Mouse (Mus musculus) heart, embryonic 13.5 days (tissue): ENCODE data around the gene Pigyl. TPM values are rescaled to one million over a fixed set of nuclear protein-coding genes. Genes with fewer than 3 reads are reported as not detected.

ENCODE experiments used
- ATAC-seq: fragments of 200-750 bp; cut with Nextera tagmentation; 2 replicates; pipeline ENCODE4 v1.8.0; 2017; ENCODE audit warnings: moderate TSS enrichment; ENCODE audit not compliant: insufficient number of reproducible peaks, low FRiP score, low TSS enrichment; ENCODE audit errors: extremely low read depth
- H3K27ac ChIP-seq: fragments of 300-500 bp; sonication (generic); replicated peaks from 2 replicates; pipeline ENCODE4 v1.5.1; 2015; ENCODE audit warnings: moderate library complexity, mild to moderate bottlenecking, inconsistent platforms
- H3K27me3 ChIP-seq: fragments of 300-500 bp; sonication (generic); replicated peaks from 2 replicates; pipeline ENCODE4 v1.6.1; 2015; ENCODE audit warnings: mild to moderate bottlenecking, inconsistent platforms
- H3K36me3 ChIP-seq: fragments of 300-500 bp; sonication (generic); 2 replicates; pipeline ENCODE4 v1.6.1; 2015; ENCODE audit warnings: mild to moderate bottlenecking, inconsistent platforms
- H3K4me1 ChIP-seq: fragments of 300-500 bp; sonication (generic); 2 replicates; pipeline ENCODE4 v1.6.1; 2015; ENCODE audit warnings: inconsistent platforms
- H3K4me2 ChIP-seq: fragments of 300-500 bp; sonication (generic); 2 replicates; pipeline ENCODE4 v1.6.1; 2015; ENCODE audit warnings: inconsistent platforms, mild to moderate bottlenecking, moderate library complexity
- H3K4me3 ChIP-seq: fragments of 300-500 bp; sonication (generic); 2 replicates; pipeline ENCODE4 v1.5.1; 2015; ENCODE audit warnings: moderate library complexity, mild to moderate bottlenecking, inconsistent platforms
- H3K9ac ChIP-seq: fragments of 300-500 bp; sonication (generic); 2 replicates; pipeline ENCODE4 v1.6.1; 2015; ENCODE audit warnings: inconsistent platforms, mild to moderate bottlenecking, moderate library complexity
- H3K9me3 ChIP-seq: fragments of 300-500 bp; sonication (generic); 2 replicates; pipeline ENCODE4 v1.6.1; 2016; ENCODE audit warnings: inconsistent platforms
- whole genome bisulfite sequencing: fragments of 180-500 bp; shearing (Covaris S2); methylation state at CpG from one replicate; pipeline ENCODE4 v1.1.7; 2015; ENCODE audit warnings: mixed read lengths; 5-methylcytosine and 5-hydroxymethylcytosine counted together
- polyA plus RNA-seq: library from polyadenylated mRNA; unstranded; fragments of >200 nt; fragmentation: Nextera tagmentation; extraction: Ambion mirVana; gene quantifications from 2 replicates; pipeline ENCODE4 v1.2.1, GENCODE M21; 2015

Gene Pigyl
- polyA plus RNA-seq, 1 experiment from 2014 or later: 46.0 TPM

DNA sequence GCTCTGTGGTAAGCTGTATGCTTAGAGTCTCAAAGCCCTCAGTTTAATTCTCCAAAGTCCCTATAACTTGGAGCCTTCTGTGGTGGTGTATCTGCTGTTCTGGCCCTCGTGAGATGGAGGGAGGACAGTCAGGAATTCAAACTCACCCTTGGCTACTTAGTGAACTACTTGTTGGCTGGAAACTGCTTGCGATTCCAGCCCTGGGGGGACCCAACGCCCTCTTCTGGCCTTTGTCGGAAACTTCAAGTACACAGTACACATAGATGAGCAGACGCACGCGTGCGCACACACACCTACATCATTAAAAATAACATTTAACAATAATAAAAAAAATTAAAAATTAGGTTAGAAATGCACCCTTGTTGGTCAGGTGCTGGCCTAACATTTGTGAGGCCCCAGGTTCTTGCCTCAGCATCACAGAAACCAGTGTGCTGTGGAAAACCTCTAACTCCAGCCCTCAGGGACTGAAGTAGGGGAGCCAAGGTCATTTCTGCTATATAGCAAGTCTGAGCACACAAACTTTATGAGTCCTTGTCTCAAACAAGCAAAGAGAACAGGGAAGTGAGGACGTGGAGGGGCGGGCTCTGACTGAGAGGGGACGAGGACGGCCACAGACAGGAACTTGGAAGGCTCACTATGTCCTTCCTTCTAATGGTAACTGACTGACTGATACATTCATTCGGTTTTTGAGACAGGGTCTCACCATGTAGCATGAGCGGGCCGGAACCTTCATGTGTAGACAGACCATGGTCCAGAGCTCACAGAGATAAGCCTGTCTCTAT, 31.2 kb upstream of the Pigyl start:
- Histone ChIP-seq H3K4me2 (no peak overlapping the region), H3K4me3 (no peak overlapping the region), H3K36me3 (no peaks in the 10 kb centered on the region), H3K27me3 (no peaks in the 10 kb centered on the region; the same call in 1 of the 2 replicates), H3K9ac (no peak overlapping the region), H3K4me1 (no peaks in the 10 kb centered on the region), H3K9me3 (no peaks in the 10 kb centered on the region), H3K27ac (no peak overlapping the region)
- 81% methylated on average over 15 of the region's 15 CpGs for WGBS
- ATAC-seq: no peak

DNA sequence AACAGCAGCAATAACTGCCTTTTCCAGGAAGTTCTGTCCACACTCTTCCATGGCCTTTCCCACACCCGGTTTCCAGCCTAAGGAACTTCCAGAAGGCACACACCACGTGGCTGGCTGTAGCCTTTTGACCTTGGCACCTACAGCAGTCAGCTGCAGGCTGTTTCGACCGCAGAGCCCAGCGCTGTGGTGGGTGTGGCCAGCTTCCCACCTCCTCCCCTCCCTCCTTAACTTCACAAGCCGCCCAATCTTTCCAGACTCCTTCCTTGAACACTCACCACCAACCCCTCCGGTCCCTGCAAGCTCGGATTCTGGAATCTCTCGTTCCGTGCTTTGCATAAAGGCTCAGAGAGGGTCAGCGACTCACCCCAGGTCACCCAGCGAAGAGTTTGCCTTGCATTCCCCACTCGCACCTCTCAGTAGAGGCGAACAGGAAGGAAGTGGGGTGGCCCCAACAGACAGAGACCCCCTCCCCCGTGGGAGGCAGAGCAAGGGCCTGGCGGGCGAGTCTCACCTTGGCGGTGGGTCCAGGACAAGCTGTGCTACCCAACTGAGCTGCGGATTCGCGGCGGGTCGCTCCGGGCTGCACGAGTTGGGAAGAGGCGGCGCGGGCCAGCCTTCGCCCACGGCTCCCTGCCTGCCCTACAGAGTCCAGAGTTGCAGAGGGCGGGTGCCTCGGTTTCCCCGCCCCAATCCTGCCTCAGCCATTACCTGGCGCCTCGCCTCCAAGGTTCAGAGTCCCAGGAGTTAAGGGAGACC, 25.2 kb upstream of the Pigyl start:
- peak; percentile 52 for ATAC-seq
- H3K9me3 ChIP-seq: no peaks in the 10 kb centered on the region
- H3K4me2 ChIP-seq: peak overlapping the region; percentile 80
- peak overlapping the region; percentile 47 for H3K4me3 ChIP-seq
- H3K27ac ChIP-seq: no peak overlapping the region
- peaks cover 12% of the 10 kb centered on the region for H3K4me1 ChIP-seq
- H3K36me3 ChIP-seq: no peaks in the 10 kb centered on the region
- under 1% methylated on average over 35 of the region's 35 CpGs for WGBS
- peak overlapping the region; percentile 73 for H3K9ac ChIP-seq
- H3K27me3 ChIP-seq: no peaks in the 10 kb centered on the region; the same call in 1 of the 2 replicates

DNA sequence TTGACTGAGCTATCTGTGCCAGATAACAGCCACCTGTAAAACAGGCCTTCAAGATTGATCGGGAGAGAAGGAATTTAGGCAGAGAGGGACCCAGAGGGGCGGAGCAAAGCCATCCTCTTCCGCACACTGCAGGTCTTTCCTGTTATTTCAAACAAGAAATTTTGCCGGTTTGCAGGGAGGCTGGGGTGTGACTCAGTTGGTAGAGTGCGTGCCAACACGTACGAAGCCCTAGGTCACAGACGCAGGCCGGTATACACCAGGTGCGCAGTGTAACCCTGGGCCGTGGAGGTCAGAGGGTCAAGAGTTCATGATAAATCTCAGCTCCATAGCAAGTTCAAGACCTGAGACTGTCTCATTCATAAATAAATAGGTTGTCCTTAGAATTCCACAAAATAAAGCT, 24.4 kb upstream of the Pigyl start:
- Histone ChIP-seq H3K9me3 (no peaks in the 10 kb centered on the region), H3K9ac (peak overlapping the region; percentile 73), H3K4me2 (peak overlapping the region; percentile 80), H3K4me3 (peak overlapping the region; percentile 47), H3K4me1 (peaks cover 19% of the 10 kb centered on the region), H3K27me3 (peaks cover 5% of the 10 kb centered on the region; the same call in 1 of the 2 replicates), H3K27ac (no peak overlapping the region), H3K36me3 (no peaks in the 10 kb centered on the region)
- 43% methylated on average over 11 of the region's 11 CpGs for WGBS
- no peak for ATAC-seq

DNA sequence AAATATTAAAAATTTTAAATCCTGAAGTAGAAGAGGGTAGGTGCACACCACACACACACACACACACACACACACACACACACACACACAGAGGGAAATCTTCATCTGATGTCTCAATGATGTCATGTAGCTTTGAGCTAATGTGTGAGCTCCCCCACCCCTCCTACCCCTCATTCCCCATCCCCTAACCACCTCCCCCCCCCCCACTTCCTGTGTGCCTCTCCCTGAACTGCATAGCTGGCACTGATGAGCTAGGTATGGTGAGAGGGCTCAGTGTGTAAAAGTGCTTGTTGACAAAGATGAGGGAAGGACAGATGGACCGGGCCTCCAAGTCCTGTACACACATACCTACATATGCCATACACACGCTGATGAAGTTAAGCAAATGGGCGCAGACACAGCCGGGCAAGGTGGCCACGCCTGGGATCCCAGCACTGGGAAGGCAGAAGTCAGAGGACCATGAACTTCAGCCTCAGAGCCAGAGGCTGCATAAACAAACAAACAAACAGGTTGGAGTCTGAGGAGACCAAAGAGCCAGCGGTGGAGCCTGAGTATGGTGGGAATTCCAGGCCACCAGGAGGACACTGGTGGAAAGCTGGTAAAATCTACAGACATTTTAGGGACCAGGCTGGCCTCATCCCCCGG, 22.3 kb upstream of the Pigyl start:
- 74% methylated on average over 7 of the region's 7 CpGs for WGBS
- no peak for ATAC-seq
- Histone ChIP-seq H3K27me3 (peaks cover 9% of the 10 kb centered on the region; the same call in 1 of the 2 replicates), H3K4me2 (peak overlapping the region; percentile 80), H3K36me3 (no peaks in the 10 kb centered on the region), H3K9ac (peak overlapping the region; percentile 57; the same call in 1 of the 2 replicates), H3K27ac (peak overlapping the region; percentile 21; the same call in 1 of the 2 replicates), H3K4me3 (peak overlapping the region; percentile 47; the same call in 1 of the 2 replicates), H3K9me3 (no peaks in the 10 kb centered on the region), H3K4me1 (peaks cover 21% of the 10 kb centered on the region)

DNA sequence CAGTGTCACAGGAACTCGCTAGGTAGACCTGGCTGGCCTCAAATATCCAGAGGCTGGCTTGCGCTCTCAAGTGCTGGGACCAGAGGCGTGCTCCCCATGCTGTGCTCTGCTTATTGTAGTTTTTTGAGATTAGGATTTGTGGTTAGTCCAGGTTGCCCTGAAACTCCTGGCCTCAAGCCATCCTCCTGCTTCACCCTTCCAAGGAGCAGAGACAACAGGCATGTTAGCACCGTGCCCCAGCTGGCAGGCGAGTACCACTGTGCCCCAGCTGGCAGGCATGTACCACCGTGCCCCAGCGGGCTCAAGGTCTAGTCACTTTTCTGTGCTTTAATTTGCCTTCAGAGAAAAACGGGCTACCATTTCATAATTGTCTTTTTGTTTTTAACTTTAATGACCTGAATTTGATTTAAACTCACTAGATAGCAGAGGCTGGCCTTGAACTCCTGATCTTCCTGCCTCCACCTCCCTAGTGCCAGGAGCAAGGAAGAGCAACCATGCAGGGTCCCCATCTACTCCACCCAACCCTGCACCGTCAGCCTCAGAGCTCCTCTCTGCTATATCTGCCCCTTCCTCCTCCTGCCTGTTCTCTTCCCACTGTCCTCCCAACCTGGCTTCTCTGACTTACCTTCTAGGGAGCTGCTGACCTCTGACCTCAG, 21.5 kb upstream of the Pigyl start:
- peak overlapping the region; percentile 21 for H3K27ac ChIP-seq

DNA sequence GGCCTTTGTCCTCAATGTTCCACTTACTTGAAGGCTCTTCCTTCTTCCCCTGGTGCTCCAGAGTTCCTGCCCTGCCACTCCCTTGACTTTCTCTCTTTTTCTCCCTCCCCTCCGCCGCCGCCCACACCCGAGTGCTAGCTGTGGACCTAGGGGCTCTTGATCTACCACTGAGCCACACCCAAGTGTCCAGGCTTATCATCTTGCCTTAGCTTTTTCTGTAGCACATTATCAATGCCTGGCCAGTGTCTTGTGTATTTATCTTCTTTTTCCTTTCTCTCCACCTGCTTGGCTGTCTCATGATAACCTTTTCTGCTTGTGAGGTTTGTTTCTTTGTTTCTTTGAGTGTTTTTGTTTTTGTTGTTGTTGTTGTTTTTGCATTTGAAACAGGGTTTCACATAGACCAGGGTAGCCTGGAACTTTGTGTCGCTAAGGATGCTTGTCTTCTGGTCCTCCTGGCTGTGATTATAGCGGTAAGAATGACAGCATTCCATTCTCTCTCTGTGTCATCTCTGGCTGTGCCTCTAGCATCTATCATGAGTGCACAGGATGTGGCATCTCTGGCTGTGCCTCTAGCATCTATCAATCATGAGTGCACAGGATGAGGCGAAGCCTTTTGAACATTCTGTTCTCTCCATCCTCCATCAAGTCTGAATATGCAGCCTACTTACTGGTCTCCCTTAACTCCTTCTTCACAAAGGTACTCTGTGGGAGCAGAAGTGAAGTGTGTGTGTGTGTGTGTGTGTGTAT, 20.8 kb upstream of the Pigyl start, which contains the start of gene Acp5:
TSS of gene Acp5 (minus strand) at position 68 of the 747 bp plus-strand sequence.
- Histone ChIP-seq H3K9me3 (no peaks in the 10 kb centered on the region), H3K36me3 (no peaks in the 10 kb centered on the region), H3K9ac (peak within 1 kb of the TSS; percentile 57; the same call in 1 of the 2 replicates), H3K27ac (peak within 1 kb of the TSS; percentile 51), H3K27me3 (peaks cover 9% of the 10 kb centered on the region; the same call in 1 of the 2 replicates), H3K4me3 (peak within 1 kb of the TSS; percentile 47), H3K4me2 (peak within 1 kb of the TSS; percentile 80), H3K4me1 (peaks cover 21% of the 10 kb centered on the region)
- 55% methylated on average over 7 of the region's 7 CpGs for WGBS
- no peak for ATAC-seq

More for the DNA sequence above, 21.5 kb upstream of the Pigyl start:
- WGBS: 76% methylated on average over 9 of the region's 9 CpGs
- Histone ChIP-seq H3K9ac (peak overlapping the region; percentile 57; the same call in 1 of the 2 replicates), H3K4me1 (peaks cover 21% of the 10 kb centered on the region), H3K27me3 (peaks cover 9% of the 10 kb centered on the region; the same call in 1 of the 2 replicates), H3K4me3 (peak overlapping the region; percentile 47), H3K36me3 (no peaks in the 10 kb centered on the region), H3K4me2 (peak overlapping the region; percentile 80), H3K9me3 (no peaks in the 10 kb centered on the region)
- ATAC-seq: no peak

DNA sequence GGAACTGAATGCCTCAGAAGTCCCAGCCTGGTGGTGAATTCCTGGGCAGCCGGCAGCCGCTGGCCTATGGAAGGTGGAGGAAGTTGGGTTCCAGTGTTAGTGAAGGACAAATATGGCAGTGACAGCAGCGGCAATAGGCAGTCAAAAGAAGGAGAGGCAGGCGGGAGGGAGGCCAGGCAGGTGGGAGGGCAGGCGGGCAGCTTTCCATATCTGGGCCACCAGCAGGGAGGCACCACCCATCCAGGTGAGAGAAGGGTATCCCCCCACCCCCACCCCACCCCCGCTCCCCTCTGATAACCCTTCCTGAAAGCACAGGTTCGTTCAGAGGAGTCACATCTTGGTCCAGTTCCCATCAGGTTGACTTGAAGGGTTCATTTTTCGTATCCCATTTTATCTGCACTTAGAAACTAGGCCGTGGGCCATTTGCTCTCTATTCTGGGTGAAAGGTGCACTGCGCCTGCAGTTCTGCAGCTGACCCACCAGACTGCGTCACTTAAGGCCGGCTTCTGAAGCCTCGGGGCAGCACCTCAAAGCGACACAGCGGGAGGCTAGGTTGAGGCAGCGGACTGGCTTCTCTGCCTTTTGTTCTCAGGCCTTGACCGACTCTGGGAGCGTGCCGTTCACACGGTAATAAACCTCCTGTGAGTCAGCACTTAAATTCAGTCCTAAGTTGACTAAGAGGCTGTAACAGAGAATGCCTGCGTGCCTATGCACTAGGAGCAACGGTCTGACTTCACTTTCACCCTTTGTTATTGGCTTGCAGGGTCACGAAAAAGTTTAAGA, 19.7 kb upstream of the Pigyl start:
- H3K27ac ChIP-seq: peak overlapping the region; percentile 51
- H3K4me3 ChIP-seq: peak overlapping the region; percentile 25
- H3K9ac ChIP-seq: peak overlapping the region; percentile 21; the same call in 1 of the 2 replicates
- no peaks in the 10 kb centered on the region for H3K9me3 ChIP-seq
- H3K4me2 ChIP-seq: peak overlapping the region; percentile 80
- H3K27me3 ChIP-seq: peaks cover 9% of the 10 kb centered on the region; the same call in 1 of the 2 replicates
- H3K4me1 ChIP-seq: peaks cover 10% of the 10 kb centered on the region
- no peaks in the 10 kb centered on the region for H3K36me3 ChIP-seq
- peak; percentile 52 for ATAC-seq
- 14% methylated on average over 23 of the region's 23 CpGs for whole genome bisulfite sequencing

DNA sequence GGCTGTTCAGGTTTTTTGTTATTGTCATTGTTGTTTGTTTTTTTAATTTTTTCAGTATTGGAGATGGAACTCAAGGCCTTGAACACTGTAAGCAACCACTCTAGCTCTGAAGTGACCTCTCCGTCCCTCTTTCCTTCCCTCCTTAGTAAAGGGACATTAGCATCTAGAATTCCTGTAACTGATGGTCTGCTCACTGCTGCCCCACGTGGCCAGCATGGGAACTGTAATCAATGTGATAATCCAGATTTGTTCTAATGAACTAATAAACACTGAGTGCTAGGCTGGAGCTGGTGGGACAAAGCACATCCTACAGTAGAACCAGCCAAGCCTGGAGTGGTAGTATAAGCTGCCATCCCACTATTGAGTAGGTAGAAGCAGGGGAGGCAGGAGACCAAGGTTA, 18.2 kb upstream of the Pigyl start:
- Histone ChIP-seq H3K4me2 (no peak overlapping the region), H3K9ac (no peak overlapping the region), H3K9me3 (no peaks in the 10 kb centered on the region), H3K4me3 (no peak overlapping the region), H3K4me1 (peaks cover 9% of the 10 kb centered on the region), H3K27ac (no peak overlapping the region), H3K36me3 (no peaks in the 10 kb centered on the region), H3K27me3 (peaks cover 9% of the 10 kb centered on the region; the same call in 1 of the 2 replicates)
- WGBS: 22% methylated on average over 2 of the region's 2 CpGs
- no peak for ATAC-seq

DNA sequence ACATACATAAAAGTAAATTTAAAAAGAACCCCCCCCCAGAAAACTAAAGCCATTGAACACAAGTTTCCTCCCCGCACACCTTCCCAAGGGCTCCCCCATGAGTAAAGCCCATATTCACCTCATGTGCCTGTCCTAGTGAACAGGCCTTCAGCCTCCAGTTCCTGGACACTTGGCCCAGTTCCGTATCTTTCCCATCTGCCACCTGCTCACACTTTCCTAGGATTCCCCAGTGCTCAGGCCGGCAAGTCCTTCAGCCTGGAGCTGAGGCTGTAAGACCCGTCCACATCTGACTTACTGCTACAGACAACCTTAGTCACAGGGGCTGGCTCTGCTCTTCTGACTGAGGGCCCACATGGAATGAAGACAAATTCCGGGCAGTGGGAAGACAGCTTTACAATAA, 16.9 kb upstream of the Pigyl start:
- Histone ChIP-seq H3K4me2 (no peak overlapping the region), H3K27me3 (peaks cover 9% of the 10 kb centered on the region; the same call in 1 of the 2 replicates), H3K9me3 (no peaks in the 10 kb centered on the region), H3K9ac (no peak overlapping the region), H3K4me3 (no peak overlapping the region), H3K27ac (no peak overlapping the region), H3K36me3 (no peaks in the 10 kb centered on the region), H3K4me1 (peaks cover 9% of the 10 kb centered on the region)
- 79% methylated on average over 5 of the region's 5 CpGs for WGBS
- no peak for ATAC-seq
